Mouse (Mus musculus): ENCODE data around the gene Chdh.

The Chdh gene

DNA sequence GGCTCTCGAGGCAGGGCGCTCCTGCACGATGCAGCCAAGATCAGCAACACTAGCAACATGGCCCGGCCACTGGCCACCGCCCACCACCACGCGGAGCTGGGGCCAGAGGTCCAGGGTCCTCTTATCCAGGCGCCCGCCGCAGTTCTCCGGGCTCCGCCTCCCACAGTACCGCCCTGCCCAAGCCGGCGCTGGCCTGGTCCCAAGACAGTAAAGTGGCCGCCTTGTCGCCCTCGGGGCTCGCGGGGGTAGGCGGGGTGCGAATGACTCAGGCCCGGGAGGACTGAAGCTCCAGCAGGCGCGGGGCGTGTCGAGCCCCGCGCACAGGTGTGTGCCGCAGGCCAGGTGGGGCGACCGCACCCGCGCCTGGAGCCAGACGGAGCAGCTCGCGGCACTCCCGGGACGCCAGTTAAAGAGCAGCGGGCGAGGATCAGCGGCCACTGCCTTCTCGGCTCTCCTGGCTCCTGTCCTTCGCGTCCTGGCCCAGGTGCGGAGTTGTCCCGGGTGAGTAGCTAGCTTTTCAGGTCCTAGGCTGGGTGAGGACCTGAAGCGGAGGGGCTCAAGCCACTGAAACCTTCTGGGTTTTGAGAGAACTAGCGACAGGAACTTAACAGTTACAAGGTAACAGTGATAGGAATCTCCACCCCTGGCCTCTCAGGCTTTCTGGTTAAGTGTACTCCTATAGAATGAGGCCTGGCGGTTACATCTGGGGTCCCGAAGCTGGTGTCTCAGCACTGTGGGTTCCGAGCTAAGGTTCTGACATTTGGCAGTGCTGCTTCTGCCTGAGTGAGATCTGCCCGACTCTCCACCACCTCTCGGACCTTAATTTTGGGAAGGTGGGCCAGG lies at the start of gene Chdh, which contains the start of gene Il17rb:
Gene Chdh (plus strand): TSS at position 291 of the 843 bp plus-strand sequence.
Gene Il17rb (minus strand): TSS at position 164 of the 843 bp plus-strand sequence.
- DNase-seq, result peak; percentile 59

DNA sequence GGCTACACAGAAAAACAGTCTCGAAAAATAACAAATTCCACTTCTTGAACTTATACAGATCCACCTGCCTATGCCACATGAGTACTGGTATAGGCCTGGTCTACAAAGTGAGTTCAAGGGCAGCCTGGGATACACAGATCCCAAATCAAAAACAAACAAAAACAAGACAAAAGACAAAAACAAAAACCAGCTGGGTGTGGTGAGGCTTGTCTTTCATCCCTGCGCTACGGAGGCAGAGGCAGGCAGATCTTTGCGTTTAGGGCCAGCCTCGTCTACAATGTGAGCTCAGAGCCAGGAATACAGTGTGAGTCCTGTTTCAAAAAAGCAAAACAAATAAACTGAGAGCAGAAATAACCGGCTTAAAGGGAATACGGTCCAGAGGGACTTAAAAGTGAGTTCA lies 41.2 kb upstream of the Chdh start:
- DNase-seq, result no peak

DNA sequence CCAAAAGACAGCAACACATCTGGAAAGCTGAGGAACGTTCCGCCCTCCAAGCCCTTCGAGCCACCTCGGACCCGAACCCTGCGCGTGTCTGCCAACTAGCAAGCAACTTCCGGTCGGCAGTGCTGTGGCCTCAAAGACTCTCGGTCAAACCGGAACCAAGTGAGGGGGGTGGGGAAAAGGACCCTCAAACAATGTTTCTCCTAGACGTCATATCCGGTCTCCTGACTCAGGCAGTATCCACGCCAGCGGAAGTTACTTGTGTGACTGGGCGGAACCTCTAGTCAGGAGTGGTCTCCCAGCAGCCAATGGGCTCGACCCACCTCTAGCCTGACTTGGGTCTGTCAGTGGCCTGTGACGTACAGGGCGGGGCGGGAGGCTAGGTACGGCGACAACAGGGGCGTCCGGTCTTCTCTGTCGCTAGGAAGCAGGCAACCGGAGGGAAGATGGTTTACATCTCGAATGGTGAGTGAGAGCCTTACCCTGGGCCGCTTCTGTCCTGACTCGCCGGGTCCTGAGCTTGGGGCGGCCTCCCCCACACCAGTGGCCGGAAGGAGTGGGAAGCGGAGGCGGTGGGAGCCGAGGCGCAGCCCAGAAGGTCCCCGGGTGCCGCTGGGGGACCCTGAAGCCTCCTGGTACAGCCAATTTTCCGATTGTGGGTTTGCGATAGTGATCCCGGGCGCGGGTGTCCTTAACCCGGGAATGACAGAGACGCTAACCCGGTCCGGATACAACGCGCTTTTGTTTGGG lies 40.6 kb upstream of the Chdh start, which contains the start of gene Selenok:
Gene Selenok (plus strand): TSS at position 234 of the 747 bp plus-strand sequence.
- peak; percentile 92 for DNase-seq

DNA sequence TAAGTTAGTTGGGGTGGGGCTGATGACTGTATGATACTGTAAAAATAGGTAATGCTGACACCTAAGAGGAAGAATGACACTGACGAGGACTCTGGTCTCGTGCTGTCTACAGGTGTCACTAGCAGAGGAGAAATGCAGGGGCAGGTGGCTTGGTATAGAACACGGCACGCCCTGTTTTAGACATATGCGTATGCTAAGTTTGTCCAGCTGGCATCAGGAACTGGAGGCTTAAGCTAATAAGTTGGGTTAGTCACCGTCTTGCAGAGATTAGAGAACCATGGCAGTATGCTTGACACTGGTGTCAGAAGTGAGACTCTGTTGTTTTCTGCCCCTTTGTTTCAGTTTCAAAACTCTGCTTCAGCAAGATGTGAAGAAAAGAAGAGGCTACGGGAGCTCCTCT lies 37.4 kb upstream of the Chdh start:
- DNase-seq, result no peak

DNA sequence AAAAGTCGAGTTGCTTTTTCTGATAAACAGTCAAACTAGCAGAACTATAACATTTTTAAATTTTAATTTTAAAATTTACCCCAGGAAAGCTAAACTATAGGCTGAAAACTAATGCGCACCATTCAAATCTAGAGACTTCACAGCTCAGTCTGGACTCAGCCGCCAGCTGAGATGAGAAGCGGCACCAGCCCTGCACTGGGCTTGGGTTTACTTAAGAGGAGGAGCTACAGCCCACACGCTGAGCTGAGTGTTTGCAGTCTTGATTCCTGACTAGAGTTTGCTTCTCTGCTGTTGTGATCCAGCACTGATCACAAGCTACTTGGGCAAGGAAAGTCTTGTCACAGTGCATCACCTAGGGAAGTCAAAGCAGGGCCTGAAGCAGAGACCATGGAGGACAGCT lies 36.8 kb upstream of the Chdh start:
- no peak for DNase-seq

DNA sequence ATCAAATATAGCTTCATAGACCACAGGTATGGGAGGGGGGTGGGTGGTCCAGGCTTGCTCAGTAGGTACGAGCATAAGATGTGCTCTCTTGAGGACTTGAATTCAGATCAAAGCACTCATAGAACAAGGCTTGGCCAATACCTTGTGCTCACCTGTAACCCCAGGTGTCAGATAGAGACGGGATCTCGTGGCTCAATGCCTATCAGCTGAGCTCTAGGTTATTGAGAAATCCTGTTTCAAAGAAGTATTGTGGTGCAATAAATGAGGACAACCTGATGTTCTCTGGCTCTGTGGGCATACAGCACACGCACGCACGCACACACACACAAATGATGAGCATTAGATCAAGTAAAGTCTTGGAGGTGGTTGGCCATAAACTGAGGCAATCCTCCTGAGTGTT lies 31.9 kb upstream of the Chdh start:
- no peak for DNase-seq

DNA sequence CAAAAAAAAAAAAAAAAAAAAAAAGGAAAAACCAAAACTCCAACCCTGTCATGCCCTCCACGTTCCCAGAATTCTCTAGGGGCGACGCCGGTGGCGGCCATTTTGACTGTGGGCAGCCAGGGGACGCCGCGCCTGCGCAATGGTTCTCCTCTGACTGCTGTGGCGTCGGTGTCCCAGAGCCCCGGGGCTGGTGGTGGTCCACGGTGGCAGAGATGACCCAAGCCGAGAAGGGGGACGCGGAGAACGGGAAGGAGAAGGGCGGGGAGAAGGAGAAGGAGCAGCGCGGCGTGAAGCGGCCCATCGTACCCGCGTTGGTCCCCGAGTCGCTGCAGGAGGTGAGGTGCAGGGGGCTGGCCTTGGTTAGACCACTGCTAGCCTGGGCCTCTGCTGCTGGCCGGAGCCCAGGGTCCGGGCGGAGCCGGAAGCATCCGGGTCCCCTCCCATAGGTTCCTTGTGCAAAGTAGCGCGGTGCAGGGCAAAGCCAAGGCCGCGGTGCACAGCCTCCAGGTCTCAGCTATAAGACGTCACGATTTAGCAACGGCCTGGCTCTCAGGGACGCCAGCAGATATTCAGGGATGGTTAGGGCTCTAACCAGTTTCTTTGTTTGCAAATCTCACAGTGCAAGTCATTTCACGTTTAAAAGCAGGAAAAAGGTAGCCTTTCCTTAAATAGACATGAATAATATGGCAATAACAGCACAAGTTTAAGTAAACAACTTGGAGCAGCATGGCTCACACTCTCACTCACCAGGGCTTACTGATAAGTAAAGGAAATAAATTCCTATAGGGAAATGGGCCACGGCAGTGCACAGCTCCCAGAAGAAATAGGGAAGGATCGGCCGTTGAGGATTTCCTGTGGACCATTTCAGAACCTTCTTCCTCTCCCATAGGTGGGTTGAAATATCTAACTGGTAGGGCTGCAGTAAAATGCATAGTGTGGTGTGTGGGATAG lies 30.3 kb upstream of the Chdh start, which contains the start of gene Actr8:
Gene Actr8 (plus strand): TSS at position 84 of the 951 bp plus-strand sequence.
- DNase-seq, result peak; percentile 91

DNA sequence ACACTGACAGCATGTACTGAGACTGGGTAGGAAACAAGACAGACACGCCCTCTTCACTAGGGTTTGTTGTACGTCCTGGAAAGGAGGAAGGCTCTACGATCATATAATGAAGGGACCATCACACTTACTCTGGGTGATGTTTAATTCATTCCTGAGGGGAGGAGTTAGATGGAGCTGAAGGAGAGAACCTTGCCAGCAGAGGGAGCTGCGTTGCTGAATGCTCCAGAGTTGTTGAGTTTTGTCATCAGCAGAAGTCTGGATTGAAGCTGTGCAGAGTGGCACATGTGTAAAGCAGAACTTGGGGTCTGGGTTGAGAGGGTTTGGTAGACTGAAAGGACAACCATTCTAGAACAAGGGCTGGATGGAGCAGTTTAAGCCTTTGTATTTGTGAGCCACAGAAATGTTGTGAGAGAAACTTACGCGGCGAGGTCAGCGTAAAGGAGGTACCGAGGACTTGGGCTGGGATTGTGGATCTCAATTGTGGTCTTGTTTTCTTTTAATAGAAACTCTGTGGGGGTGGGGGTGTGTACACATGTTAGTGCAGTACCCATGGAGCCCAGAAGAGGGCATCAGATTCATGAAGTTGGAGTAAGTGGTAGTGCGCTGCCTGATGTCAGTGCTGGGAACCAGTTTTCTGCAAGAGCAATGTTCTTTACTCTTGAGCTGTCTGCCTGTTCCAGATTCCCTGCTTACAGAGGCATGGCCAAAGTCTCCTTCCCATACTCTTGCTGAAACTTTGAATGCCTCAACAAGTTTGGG lies 28.2 kb upstream of the Chdh start:
- peak; percentile 47 for DNase-seq

DNA sequence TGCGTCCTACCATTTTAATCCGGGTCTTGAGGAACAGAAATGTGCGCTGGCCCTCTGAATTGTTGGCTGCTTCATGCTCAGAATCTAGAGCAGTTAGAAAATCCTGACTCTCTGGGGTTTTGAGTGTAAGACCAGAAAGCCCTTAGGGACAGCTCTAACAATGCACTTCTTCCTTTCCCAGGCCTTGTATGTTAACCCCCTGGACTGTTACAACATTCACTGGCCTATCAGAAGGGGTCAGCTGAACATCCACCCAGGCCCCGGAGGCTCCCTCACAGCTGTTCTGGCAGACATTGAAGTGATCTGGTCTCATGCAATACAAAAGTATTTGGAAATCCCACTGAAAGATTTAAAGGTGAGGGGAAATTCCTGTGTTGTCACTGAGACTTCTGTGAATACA lies 22.7 kb upstream of the Chdh start:
- no peak for DNase-seq

DNA sequence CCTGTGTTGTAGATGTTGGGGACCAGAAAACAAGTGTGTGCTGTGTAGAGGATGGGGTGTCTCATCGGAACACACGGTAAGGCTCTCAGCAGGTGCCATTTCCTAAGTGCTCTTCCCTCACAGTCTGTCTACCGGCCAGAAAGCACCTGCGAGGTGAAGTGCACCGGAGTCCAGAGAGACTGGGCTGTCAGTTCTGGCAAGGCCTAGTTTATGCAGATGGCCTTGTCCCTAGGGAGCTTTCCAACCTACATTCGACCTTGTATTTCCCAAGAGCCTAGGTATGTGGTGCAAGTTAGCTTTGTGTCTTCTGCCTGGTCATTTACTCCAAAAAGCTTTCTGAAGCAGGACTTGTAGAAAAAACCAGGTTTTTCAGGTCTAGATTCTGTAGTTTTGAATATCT lies 21.5 kb upstream of the Chdh start:
- no peak for DNase-seq

DNA sequence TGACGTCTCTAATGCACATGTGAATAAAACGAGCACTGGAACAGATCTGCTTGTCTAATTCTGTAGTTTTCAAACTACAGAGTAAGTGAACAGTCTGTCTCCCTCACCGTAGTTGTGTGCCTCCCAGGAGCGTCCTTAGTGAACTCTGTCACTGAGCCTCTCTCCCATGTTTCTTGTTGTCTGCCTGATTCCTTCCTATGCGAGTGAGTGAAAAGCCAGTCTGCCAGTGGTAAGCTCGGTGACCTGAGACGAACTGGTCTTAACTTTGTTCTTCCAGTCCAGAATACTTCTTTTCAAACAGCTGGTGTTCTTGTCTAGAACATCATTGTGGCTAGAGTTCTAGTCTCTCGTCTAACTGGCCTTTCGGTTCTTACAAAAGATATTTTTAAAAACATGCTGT lies 21.1 kb upstream of the Chdh start:
- no peak for DNase-seq

DNA sequence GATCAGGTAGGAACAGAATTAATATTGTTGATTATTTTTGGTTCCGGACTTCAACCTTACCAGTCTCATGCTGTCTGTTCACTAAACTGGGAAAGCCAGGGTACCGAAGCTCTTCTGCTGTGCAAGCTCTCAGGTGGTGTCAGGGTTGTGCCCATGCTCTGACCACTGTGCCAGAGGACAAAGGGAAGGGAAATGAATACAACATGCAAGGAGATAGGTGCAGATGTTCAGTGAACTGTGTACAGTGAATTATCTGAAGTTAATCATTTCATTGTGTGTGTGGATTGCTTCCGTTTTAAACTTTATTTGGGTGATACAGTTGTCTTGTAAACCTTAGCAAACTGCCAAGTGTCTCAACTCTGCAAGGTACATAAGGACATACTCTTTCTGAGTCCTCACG lies 20.5 kb upstream of the Chdh start:
- DNase-seq, result no peak

DNA sequence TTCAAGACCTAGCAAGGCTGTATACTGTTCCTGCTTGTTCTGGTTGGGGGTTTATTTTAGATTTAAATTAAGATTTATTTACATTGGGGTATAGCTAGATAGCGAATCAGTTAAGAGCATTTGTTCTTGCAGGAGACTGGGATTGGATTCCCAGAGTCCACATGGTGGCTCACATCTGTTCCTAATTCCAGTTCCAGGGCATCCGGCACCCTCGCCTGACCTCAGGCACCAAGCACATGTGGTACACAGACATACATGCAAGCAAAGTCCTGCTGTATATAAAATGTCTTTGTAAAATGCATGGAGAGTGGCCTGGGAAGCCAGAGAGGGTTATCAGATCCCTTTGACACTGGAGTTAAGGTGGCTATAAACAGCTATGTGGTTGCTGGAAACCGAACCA lies 13.8 kb upstream of the Chdh start:
- DNase-seq, result no peak

DNA sequence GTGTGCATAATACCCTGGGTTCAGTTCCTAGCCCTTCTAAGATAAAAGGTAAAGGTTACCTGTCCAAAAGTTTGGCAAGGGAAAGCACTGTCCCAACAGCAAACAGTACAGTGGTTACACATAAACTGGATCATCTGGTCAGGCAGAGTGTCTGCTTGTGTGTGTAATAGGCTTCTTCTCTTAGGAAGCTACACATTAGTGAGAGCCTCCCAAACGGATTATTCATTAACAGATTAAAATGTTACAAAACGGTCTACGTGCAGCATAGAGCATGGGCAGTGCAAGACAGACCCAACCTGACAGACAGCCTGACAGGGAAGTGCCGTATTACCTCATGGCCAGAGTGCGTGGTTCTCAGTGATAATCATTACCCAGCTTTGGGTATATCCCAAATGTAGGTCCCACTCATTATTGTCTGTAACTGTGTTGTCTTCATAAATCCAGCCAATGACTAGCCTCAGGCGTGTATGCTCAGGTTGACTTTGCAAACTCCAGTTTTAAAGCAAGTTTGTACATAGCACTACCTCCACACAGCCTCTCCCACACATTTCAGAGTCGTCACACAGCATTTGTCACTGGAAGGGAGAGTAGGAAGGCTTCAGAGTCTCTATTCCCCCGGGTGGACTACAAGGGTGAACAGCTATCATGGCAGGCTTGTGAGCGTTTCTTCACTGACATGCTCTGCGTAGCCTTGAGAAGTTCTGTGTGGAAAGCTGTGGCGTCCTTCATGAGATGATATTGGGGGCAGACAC lies 12.6 kb upstream of the Chdh start:
- DNase-seq, result no peak

DNA sequence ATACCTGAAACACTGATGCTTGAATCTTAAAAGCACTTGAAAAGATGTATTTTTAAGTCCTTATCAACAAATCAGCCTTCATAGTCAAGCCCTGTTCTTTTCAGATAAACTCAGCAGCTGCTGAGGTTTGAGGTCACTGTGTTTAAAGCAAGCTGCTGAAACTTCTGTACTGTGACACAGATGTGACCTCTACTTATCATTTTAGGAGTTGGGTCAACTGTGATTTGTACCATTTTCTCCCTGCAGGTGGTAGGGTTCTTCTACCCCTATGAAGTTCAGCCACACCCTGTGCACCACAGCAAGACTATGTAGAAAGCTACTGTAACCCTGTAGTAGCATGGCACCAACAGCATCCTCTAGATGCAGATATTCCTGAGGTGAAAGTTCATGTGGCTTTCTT lies 11.5 kb upstream of the Chdh start:
- no peak for DNase-seq

DNA sequence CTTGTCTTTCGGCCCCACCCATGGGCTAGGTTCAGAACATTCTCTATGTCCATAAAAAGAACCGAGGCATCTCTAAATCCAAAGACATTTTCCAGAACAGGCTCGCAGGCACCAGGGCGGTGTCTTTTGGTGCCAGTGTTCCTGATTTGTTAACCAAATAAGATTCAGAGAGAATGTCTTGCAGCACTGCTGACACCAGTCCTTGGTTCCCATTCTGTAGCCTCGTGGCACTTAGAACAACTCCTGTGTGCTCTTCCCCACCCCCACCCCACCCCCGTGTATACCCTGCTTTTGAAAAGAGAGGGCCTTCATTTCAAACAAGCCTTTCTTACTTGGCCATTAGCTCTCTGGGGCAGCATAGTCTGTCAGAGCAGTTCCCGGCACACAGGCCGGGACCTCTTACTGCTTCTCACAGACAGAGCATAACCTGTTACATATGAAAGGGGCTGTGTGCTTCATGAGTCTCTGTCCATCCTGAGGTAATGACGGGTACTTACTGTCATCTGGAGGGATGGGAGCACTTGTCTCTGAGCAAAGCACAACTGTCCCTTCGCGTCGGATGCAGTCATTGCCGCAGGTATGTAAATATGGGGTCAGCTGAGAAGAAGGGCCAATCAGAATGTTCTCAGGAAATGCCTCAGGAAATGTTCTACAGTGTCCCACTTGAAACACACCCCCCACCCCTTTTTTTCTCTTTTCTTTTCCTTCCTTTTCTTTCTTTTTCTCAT lies 9.9 kb upstream of the Chdh start:
- DNase-seq, result no peak

DNA sequence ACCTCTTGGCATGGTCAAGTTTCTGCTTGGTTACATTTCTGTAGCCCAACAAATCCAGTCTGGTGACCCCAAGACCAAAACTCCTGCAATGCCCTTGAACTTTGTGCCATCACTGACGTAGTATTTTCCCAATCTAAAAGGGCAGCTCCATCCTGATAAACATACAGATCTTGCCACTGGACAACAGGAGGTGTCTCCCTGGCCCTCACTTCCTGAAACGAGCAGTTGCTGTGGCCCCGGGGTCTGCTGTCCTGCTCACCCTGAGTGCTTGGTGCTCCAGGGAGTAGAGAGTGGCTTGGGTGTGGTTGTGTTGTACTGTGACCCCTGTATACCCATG lies 9.4 kb upstream of the Chdh start:
- no peak for DNase-seq

DNA sequence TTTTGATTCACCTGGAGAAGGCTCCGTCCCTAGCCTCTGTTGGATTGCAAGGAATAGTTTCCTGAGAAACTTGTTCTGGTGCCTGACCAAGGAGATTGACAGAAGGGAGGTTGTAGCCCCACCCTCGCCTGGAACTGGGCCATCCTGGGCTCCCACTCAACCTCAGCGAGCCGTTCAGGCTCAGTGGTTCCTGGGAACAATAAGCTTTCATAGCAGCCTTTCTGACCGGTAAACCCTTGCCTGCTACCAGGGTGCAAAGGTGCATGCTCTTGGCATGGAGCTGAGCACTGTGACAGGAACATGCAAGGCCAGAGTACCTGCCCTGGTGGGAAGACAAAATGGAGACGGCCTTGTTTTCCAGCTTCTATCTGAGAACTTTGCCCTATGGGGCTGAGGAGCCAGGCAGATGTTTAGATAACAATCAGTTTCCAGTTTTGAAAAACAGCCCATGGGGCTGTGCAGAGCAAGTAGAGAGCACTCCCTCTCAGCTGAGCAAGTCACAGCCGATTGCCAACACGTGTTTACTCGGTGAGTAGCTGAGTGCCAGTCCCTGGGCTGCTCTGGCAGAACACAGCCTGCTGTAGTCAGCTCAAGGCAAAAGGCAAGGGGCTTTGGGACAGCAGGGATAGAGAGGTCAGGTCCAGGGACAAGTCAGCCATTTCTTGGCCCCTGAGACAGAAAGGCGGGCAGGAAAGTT lies 1.2 kb downstream of the Chdh start:
- DNase-seq, result peak; percentile 59

DNA sequence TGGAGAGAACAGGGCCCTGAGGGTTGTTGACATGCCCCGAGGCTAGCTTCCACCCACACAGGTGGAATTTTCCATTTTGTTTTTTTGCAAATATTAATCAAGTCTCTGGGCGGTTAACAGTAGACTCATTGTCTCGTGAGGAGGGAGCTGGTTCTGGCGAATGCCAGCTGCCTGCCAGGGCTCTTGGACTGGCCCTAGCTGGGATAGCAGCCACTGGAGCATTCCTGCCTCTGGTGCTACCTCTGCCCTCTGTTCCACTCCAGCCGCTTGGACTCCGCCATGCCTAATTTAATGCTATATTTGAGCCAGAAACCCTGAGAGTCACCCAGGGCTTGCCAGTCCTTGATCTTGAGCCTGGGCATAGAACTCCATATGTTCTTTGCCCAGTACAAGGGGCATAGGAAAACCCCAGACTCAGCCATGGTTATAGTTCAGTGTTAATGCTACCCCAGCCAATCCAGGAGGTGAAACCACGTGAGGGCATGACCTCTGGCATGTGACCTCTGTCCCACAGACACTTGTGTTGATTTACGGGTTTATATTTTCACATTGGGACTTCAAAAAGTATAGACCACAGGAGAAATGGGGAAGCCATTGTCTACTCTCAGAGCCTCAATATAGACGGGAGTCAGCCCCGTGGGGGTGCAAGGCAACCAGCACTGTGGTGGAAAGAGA lies 3.2 kb downstream of the Chdh start:
- DNase-seq, result no peak

DNA sequence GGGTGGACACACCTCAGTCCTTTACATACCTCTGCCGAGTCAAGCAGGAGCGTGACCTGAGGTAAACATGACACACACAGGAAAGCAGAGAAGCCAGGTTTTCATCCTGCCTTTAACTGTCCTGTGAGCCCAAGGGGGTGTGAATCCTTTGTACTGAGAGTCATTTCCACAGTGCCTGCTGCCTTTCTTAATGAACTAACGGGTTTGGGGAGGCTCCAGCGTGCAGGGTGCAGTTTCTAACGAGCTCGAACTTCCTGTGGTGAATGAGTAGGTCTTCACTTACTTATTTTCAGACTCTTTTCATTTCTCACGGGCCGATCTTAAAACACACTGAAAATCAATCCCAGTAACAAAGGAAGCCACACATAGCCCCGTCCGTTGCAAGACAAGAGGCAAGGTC lies 5.7 kb downstream of the Chdh start:
- DNase-seq, result peak; percentile 58

Data from thymus, postnatal 25 days (tissue).